Mouse (Mus musculus) retina, postnatal 7 days (tissue): ENCODE measurements around the gene Ispd.
A peak's percentile ranks its signal among the peaks of the same experiment; 100 is the strongest.
"Not testable (repeated sequence)": the region's sequence is repeated elsewhere in the genome, so short reads cannot be mapped to it uniquely, and the experiment has no call there.

Experiments
- DNase-seq: peaks from one replicate; pipeline ENCODE4 v3.0.0-alpha.2; 2012; ENCODE audit warnings: low read depth, low spot score

Ispd gene

GRCm38 (mm10) chr12:36381441-36382340 is at the start of gene Ispd, which contains the start of gene D630036H23Rik:
Gene Ispd, plus strand, starts transcription at chr12:36381450.
Gene D630036H23Rik, minus strand, starts transcription at chr12:36382181.
- DNase-seq: peak; percentile 75

DNA sequence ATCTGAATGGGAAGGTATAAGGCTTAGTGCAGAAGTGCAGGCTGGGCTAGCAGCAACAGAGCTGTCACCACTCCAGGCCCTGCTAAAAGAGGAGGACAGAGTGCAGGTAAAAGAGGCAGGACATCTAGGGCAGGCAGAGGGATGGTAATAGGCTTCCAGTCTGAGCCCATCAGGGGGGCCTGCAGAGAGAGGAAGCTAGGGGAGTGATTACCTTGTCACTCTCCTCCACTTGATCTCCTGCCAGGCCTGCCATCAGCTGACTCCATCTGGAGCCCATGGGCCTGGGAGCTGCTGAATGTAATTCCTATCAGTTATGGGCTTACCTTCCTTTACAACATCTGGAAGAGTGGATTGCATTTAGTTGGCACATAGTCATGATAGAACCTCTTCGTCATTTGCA is 48.6 kb upstream of the Ispd start:
- DNase-seq: no peak

DNA sequence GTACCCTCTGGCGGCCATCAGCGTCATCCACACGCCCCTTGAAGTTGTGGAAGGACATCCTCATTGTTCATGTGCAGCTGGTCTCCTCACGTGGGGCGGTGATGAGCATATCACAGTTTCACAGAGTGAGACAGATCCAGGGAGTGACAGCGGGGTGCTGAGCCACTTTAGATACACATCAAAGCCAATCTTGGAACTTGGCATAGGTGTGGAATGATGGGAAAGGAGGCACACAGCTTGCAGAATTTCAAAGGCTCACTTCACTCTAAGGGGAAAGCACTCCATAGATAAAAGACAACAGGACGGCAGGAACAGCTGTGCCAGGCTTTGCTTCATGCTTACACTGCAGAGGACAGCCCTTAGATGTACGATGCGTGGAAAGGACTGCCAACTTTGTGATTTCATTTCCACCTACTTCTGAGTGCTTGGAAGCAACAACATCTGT is 47.4 kb upstream of the Ispd start:
- DNase-seq: no peak

- DNase-seq: no peak
Observed at GRCm38 (mm10) chr12:36344131-36344530, 37.1 kb upstream of the Ispd start.

GRCm38 (mm10) chr12:36360064-36360463 is 21.2 kb upstream of the Ispd start:
- no peak for DNase-seq

- DNase-seq: no peak
Observed at GRCm38 (mm10) chr12:36360693-36361092, 20.6 kb upstream of the Ispd start.

GRCm38 (mm10) chr12:36364013-36364412 is 17.2 kb upstream of the Ispd start:
- no peak for DNase-seq

- DNase-seq: no peak
Observed at GRCm38 (mm10) chr12:36373237-36373998, 7.8 kb upstream of the Ispd start.

DNA sequence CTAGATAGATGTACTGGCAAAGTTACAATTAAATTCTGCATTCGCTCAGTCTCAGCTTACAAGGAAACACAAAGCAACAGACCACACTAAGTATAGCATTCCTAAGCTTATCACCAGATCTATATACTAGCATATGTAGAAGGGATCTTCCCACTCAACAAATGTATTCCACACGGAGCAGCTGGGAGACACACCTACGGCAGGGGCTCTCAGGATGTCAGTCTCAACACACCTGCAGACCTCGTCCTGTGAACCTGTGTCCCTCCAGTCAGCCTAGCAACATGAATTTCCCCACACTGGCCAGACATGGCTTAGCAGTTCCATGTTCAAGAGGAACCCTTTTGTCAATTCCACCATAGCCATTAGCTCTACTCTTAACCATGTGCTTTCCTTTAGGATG is 4.9 kb upstream of the Ispd start:
- DNase-seq: not testable (repeated sequence)

DNA sequence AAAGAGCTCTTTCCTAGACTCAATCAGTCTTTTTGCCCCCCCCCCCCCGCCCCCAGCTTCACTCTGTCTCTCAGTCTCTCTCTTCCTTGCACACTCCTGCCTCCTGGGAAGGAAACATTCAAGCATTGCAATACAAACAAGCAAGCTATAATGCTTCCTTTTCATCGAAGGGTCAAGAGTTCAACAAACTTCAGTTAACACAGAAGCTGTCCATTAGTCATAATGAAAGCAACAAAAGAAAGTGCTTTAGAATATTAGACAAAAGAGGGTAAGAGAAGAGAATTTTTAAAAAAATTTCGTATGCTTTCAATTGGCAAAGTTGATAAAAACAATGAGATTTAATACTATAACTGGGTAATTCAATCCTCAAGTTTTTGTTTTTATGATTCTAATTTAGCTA is 996 bp upstream of the Ispd start:
- no peak for DNase-seq

GRCm38 (mm10) chr12:36380806-36381205 is 444 bp upstream of the Ispd start:
- no peak for DNase-seq

- DNase-seq: no peak
Observed at GRCm38 (mm10) chr12:36385386-36385785, 4.1 kb downstream of the Ispd start.

DNA sequence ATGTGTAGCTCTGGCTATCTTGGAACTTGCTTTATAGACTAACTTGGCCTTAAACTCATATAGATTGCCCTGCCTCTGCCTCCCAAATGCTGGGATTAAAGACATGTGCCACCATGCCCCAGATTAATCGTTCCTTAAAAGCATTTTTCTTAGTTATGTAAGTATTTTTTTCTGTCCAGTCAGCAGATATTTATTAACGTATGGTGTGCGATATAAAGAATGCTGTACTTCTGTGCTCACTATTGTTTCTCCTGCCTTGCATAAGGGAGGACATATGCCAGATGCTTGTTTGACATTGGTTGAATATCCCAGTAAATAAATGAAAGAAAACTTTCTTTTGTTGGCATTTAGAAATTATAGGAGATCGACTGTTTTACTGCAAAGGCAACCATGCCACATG is 5.7 kb downstream of the Ispd start:
- DNase-seq: no peak

- no peak for DNase-seq
Observed at GRCm38 (mm10) chr12:36395115-36395514, 13.9 kb downstream of the Ispd start.

GRCm38 (mm10) chr12:36423677-36424076 is 42.4 kb downstream of the Ispd start:
- no peak for DNase-seq

DNA sequence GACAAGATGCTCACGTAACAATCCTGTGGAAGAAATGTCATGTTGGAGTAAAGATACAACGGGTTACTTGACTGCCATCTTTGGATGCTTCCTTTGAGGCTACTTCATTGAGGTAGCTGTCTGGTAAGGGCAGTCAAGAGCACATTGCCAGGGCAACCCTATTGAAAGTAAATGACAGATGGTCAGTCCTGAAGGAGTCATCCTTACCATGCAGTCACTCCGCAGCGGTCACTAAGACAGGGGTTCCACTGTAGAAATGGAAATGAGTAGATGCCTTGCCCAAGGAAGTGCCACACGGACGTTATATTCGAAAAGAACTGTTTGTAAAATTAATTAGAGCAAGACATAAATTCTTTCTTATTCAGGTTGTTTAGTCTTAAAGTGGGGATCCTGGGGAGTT is 44.0 kb downstream of the Ispd start:
- DNase-seq: no peak

DNA sequence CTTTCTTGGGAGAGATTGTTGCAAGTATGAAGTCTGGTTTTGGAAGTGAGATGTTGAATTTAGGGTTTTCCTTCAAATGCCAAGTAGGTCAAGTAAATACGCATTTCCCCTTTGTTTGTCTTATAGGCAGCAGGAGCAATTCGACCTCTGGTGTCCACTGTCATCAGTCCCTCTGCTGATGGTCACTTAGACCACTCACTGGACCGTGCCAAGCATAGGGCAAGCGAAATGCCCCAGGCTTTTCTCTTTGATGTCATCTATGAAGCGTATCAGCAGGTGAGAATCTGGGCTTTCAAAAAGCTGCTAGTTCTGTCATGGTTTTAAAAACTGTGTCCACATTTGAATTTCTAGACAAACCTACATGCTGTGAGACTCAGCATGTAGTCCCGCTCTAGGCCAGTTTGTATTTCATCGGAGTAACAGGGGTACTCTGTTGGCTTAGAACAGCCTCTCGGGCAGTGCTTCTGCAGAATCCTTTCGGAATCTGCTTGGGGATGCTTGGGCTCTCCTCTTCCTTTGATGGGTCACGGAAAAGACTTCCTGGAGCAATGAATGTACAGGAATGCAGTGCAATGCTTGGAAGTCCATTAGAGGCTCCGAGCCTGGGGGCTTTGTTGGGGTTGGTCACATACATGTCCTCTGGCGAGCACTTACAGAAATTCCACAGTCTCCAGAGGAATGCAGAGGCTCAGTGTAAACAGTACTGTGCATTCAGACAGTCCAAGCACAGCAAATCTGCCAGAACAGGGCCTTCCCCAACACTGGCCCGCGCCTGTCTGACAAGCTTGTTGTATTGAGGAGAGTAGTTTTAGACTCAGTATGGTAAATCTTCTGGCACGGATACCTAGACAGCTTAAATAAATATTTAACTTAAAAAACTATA is 45.2 kb downstream of the Ispd start:
- DNase-seq: no peak

DNA sequence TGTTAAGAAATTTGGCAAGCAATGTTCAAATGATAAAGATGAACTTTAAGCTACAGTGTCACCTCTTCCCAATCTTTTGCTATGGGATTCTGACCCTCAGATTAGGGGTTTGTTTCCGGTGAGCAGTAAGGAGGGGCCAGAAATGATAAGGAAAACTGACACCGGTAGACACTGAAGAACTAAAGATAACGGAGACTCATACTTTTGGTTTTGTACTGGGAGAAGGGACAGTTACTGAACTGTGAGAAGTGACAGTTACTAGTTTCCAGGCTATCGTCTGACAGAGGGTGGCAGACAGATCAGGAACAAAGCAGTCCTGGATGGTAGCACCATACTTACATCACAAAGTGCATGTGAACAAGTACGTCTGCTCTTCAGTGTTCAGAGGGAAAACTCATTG is 55.7 kb downstream of the Ispd start:
- no peak for DNase-seq

DNA sequence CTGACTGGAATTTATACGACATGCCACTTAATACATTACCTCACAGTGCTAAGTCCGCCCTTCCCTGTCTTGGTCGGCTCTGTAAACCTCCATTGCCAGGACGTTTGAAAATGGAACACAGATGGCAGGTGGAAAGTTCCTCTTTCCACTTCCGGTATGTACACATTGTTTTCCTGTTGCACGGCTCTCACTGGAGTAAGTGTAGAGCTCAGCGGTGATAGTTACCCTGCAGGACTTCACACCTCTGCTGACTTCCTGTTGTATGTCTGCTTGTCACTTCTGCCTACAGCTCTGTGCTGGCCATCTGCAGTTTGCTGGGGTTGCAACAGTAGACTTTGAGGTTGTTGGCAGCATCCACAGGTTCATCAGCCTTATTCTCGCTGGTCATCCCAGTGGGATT is 58.1 kb downstream of the Ispd start:
- no peak for DNase-seq

DNA sequence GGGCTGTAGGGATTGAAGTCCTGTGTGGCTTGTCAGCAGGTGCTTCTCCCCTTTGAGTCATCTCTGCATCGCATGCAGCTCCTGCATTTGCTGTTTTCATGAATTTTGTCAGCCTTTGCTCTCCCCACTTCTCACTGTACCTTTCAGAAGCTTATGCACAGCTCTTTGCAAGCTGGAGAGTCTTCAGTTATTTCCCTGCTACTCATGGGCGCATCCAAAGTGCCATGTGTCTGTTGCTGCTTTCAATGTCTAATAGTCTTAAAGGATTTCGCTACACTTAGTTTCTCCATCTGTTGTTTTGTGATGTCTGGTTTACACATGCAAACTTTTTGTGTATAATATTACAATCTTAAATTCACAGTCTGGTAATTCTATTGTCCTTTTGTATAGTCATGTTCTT is 74.8 kb downstream of the Ispd start:
- no peak for DNase-seq

DNA sequence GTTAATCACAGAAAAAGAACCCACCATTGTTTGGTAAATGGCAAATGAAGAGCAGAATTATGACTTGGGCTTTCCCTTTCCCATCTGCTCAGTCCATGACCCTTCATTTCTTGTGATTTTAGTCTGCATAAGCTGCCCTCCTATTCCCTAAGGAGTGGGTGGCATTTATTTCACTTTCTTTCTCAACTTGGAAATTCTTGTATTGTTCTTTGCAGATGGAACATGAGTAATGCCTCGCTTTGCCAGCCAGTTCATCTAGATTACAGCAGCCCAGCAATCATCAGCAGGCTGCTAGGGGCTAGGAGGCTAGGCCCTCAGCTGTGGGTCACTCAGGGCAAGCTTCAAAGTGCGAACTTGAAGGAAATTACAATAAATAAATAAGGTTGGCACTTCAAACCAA is 76.5 kb downstream of the Ispd start:
- DNase-seq: no peak
